Mouse (Mus musculus) left cerebral cortex, postnatal 14 days (tissue): ENCODE measurements at regions not wholly inside any gene's neighbourhood (a gene's known extent, or its start where the extent isn't known, plus 50 kb on each side); places are given as distances from the start of the nearest gene placed in this dataset.

Experiments used
- DNase-seq, 2 experiments: peaks; one replicate each; pipeline ENCODE4 v3.0.0; 2021 to 2022; ENCODE audit warnings: low spot score in 2 of 2, mixed read lengths in 1 of 2
- intact Hi-C: fragments of 180-260 bp; cut with DNase I; formaldehyde crosslinking; loops from one replicate; pipeline ENCODE4 v1.15.1; 2025

GRCm38 (mm10) chr4:148723208-148723607 is 80.1 kb downstream of the Gm572 start:
- intact Hi-C loops: no loop called here
- DNase-seq: no peak

GRCm38 (mm10) chr4:148723934-148724719 is 80.1 kb upstream of the Casz1 start:
- DNase-seq: no peak
- intact Hi-C loops: no loop called here

DNA sequence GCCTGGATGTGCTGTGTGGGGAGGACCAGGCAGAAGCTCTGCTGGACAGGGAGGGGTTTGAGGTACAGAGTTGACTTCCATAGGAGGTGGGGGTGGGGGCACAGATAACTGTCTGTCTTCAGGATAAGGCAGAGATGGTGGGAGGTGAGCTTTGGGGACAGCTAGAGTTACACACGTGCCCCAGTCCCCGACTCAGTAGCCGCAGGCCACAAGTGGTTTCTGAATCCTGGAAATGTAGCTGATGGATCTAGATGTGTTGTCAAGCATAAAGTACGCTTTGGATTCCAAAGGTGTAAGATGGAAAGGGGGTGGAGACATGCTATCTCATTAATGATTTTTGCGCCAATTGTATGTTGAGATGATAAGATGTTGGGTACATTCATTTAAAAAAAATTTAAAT is 75.4 kb upstream of the Casz1 start:
- no peak for DNase-seq
- intact Hi-C loops: no loop called here

DNA sequence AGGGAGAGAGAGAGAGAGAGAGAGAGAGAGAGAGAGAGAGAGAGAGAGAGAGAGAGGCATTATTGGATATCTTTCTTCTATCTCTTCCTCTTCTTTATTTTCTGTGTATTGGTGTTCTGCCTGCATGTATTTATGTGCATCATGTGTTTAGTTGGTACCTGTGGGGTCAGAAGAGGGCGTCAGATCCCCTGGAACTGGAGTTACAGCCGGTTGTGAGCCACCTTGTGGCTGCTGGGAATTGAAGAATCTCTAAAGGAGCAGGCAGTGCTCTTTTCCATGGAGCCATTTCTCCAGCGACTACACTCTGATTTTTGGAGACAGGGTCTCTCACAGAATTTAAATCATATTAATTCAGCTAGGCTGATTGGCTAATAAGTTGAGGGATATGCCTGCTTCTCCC is 72.6 kb upstream of the Casz1 start:
- intact Hi-C loops: no loop called here
- no peak for DNase-seq

- no peak for DNase-seq
- intact Hi-C loops: no loop called here
Measured at GRCm38 (mm10) chr4:148734061-148734460, 70.2 kb upstream of the Casz1 start.

GRCm38 (mm10) chr4:148734547-148734946 is 69.7 kb upstream of the Casz1 start:
- intact Hi-C loops: no loop called here
- DNase-seq: no peak

GRCm38 (mm10) chr4:148738601-148739530 is 65.4 kb upstream of the Casz1 start:
- intact Hi-C loops: no loop called here

GRCm38 (mm10) chr4:148742549-148743413 is 61.4 kb upstream of the Casz1 start:
- intact Hi-C loops: loop anchor here (5.0 kb wide), 1 partner anchor 320 kb away; no protein-coding TSS in a partner anchor
- DNase-seq: peak; percentile 72 to 80

More at GRCm38 (mm10) chr4:148738601-148739530, 65.4 kb upstream of the Casz1 start:
- DNase-seq: no peak

- intact Hi-C loops: loop anchor here (5.0 kb wide), 1 partner anchor 319 kb away; no protein-coding TSS in a partner anchor
- no peak for DNase-seq
Measured at GRCm38 (mm10) chr4:148743414-148743844, 60.8 kb upstream of the Casz1 start.

DNA sequence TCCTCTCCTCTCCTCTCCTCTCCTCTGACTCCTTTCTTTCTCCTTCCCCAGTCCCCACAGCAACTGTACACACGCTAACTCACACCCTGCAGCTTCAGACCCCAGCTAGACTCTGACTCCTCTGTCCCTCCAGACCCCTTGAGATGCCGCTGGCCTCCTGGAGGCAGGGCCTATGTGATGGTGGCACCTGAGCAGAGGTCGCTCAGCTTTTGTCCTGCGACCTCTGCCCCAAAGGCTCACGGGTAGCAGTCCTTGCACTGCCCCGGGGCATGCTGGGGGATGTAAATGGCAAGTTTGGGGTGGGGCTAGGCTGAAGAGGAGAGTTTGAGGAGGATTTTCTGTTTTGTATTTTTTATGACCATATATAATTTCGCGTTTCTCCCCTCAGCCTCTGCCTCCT is 60.2 kb upstream of the Casz1 start:
- intact Hi-C loops: loop anchor here (5.0 kb wide), 1 partner anchor 318 kb away; no protein-coding TSS in a partner anchor
- no peak for DNase-seq

- intact Hi-C loops: no loop called here
- DNase-seq: no peak
Measured at GRCm38 (mm10) chr4:148746460-148747314, 57.5 kb upstream of the Casz1 start.

DNA sequence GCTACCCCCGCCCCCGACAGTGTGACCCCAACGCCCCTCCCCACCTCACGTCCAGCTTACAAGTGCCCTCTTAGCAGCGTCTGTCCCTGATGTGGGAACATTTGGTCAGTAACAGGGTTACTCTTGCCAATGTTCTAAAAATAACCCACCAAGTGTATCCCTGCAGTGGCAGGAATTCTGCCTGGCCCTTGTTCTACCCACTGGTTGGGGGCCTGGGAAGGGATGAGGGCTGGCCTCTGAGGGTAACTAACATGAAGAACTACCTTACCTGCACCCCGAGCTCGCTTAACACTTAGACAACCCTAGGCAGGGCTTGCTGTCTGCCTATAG is 56.9 kb upstream of the Casz1 start:
- intact Hi-C loops: no loop called here
- DNase-seq: no peak

GRCm38 (mm10) chr4:148750030-148750429 is 54.2 kb upstream of the Casz1 start:
- DNase-seq: no peak
- intact Hi-C loops: no loop called here

DNA sequence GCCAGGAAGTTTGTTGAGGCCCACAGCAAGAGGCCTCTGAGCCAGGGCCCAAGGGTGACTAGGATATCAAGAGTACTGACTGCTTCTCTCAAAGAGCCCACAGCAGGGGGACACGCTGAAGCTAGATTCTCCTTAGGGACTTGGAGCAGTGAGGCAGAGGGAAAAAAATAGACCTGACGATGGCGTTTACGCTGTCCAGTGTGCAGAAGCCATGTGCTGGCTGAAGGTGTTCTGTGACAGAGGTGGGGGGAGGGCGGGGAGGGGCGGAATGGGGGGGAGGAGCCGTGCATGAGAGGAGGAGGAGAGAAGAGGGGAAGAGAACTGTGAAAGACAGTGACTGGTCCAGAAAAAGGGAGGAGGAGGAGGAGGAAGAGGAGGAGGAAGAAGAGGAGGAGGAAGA is 52.6 kb upstream of the Casz1 start:
- DNase-seq: no peak
- intact Hi-C loops: no loop called here

- intact Hi-C loops: no loop called here
- DNase-seq: no peak
Measured at GRCm38 (mm10) chr4:148752360-148753093, 51.7 kb upstream of the Casz1 start.

DNA sequence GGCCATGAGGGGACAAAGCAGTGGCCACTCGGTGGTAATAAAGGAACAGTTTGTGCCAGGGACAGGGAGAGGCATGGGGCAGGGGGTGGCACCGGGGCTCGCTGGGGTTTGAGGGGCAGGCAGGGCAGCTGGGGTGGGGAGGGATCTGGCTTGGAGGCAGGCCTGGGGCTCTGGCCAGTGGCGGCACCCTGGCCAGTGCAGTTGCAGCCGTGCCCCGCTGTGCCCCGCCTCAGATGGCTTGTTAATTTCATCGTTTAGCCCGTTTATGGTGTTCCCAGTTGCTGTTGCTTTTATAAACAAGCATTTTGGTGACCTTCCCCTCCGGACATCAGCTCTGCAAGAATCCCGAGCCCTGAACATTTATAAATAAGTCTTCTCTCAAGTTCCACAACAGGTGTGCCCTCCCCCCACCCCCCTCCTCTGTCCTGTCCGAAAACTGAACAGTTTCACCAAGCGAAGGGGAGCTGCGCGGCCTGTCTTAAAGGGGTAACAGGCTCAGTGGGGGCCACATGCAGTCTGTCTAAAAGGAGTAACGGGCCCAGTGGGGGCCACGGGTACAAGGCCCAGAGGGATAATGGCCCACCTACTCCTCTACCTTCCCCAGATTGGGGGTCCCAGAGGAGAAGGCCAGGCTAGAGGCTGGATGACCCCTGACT is 51.0 kb upstream of the Casz1 start:
- no peak for DNase-seq
- intact Hi-C loops: no loop called here

DNA sequence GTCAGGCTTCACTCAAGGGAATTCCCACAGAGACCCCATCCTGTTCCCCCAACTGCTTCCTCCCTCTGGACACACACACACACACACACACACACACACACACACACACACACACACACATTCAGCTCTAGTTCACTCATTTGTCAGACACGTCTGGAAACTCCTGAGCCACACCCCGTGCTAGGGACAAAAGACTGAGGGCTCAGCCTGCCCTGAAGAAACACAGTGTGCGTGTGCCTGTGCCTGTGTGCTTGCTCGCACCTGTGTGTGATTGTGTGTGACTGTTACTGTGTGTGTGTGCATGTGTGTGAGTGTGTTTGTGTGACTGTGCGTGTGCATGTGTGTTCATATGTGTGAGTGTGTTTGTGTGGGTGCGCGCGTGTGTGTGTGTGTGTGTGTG is 50.4 kb upstream of the Casz1 start:
- DNase-seq: no peak

More for the DNA sequence above, 50.4 kb upstream of the Casz1 start:
- intact Hi-C loops: no loop called here
